Mouse (Mus musculus): ENCODE results near the gene Stk32c.

DNA sequence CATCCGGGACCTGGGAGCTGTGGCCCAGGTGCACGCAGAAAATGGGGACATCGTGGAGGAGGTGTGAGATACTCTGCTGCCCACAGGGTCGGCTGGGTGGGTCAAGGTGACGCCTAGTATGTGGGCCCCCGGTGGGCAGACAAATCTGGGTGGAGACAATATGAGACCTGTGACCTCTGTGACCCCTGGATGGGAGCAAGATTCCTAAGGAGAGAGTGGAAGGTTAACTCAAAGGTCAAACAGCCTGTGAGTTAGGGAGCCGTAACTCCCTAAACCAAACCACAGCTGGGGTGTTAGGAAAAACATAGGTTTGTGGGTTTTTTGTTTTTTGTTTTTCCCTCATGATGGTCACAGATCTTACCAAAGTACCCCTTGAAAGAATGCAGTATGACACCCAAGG, 119.3 kb downstream of the Stk32c start:
- no peak for TF ChIP-seq POLR2A (IDR thresholded peaks at IDR 0.05; ENCODE audit: extremely low read depth, insufficient read depth, low read length)
- no peak for TF ChIP-seq CTCF (IDR thresholded peaks at IDR 0.05; ENCODE audit: extremely low read depth, insufficient read depth, low read length)
